In genomic region chr1:162219781-162220180, GRCm38 (mm10) we compare ENCODE assay signal across 15 mouse cellular contexts.
DNase-seq lines count a peak whose midpoint lies in the region; ATAC-seq and TF ChIP-seq lines count a peak whose summit lies in the region.
"Had no signal": no experiment of that assay in that cellular context is flagged by ENCODE, and none has a peak within 500 bp of the region (broad histone marks: within the 10 kb centered on the region; RNA-seq: fewer than 3 reads in every experiment).

No protein-coding gene starts in this region.

- peak overlapping the region; percentile 56 for H3K4me3 ChIP-seq in heart, embryonic 10.5 days
- H3K4me3 ChIP-seq in kidney, postnatal 0 days (replicated peaks; ENCODE audit: low read depth, low read length) = peak overlapping the region; percentile 41
- H3K4me3 ChIP-seq in embryonic facial prominence, embryonic 13.5 days = peak overlapping the region; percentile 76
- H3K4me3 ChIP-seq in limb, embryonic 14.5 days (replicated peaks; ENCODE audit: low read length) = peak overlapping the region; percentile 58
- H3K4me3 ChIP-seq: hindbrain, embryonic 15.5 days; layer of hippocampus, adult 2 months had no signal

- H3K4me2 ChIP-seq in kidney, postnatal 0 days (ENCODE audit: low read length) = peak overlapping the region; percentile 44; the same call in 1 of the 2 replicates
- peak overlapping the region; percentile 59 for H3K4me2 ChIP-seq in embryonic facial prominence, embryonic 13.5 days
- H3K4me2 ChIP-seq in limb, embryonic 14.5 days (replicated peaks; ENCODE audit: low read depth, low read length, severe bottlenecking) = peak overlapping the region; percentile 66
- H3K4me2 ChIP-seq: hindbrain, embryonic 15.5 days had no signal

- peaks cover 36% of the 10 kb centered on the region for H3K4me1 ChIP-seq in heart, embryonic 10.5 days
- peaks cover 3% of the 10 kb centered on the region; the same call in 1 of the 2 replicates for H3K4me1 ChIP-seq in kidney, postnatal 0 days (replicated peaks; ENCODE audit: insufficient read depth, low read length)
- peaks cover 25% of the 10 kb centered on the region for H3K4me1 ChIP-seq in embryonic facial prominence, embryonic 13.5 days
- H3K4me1 ChIP-seq in limb, embryonic 14.5 days (ENCODE audit: control insufficient read depth, insufficient read depth, low read length) = peaks cover 19% of the 10 kb centered on the region
- H3K4me1 ChIP-seq: hindbrain, embryonic 15.5 days had no signal

- H3K36me3 ChIP-seq in heart, embryonic 10.5 days = no peaks in the 10 kb centered on the region
- H3K36me3 ChIP-seq in kidney, postnatal 0 days (ENCODE audit: insufficient read depth, low read length) = peaks cover 3% of the 10 kb centered on the region; the same call in 1 of the 2 replicates
- peaks cover 6% of the 10 kb centered on the region; the same call in 1 of the 2 replicates for H3K36me3 ChIP-seq in embryonic facial prominence, embryonic 13.5 days
- peaks cover 35% of the 10 kb centered on the region for H3K36me3 ChIP-seq in limb, embryonic 14.5 days (ENCODE audit: control insufficient read depth, insufficient read depth, low read length)
- H3K36me3 ChIP-seq: hindbrain, embryonic 15.5 days had no signal

- 76% methylated on average over 1 of the region's 1 CpGs for WGBS in heart, embryonic 10.5 days
- WGBS in kidney, postnatal 0 days = 67% methylated on average over 1 of the region's 1 CpGs
- 37% methylated on average over 1 of the region's 1 CpGs for WGBS in embryonic facial prominence, embryonic 13.5 days
- 21% methylated on average over 1 of the region's 1 CpGs for WGBS in limb, embryonic 14.5 days

- H3K27me3 ChIP-seq in heart, embryonic 10.5 days (ENCODE audit: insufficient read depth, poor library complexity, severe bottlenecking) = no peaks in the 10 kb centered on the region
- H3K27me3 ChIP-seq in kidney, postnatal 0 days (ENCODE audit: insufficient read depth, low read length) = no peaks in the 10 kb centered on the region
- H3K27me3 ChIP-seq in embryonic facial prominence, embryonic 13.5 days = no peaks in the 10 kb centered on the region
- no peaks in the 10 kb centered on the region for H3K27me3 ChIP-seq in limb, embryonic 14.5 days (ENCODE audit: control insufficient read depth, insufficient read depth, low read length)
- H3K27me3 ChIP-seq: hindbrain, embryonic 15.5 days had no signal

- TF ChIP-seq POLR2A in limb, embryonic 14.5 days (IDR thresholded peaks at IDR 0.05; ENCODE audit: borderline replicate concordance, extremely low read depth, insufficient read depth, insufficient read length) = no peak

- no peaks in the 10 kb centered on the region for H3K9me3 ChIP-seq in heart, embryonic 10.5 days
- H3K9me3 ChIP-seq in kidney, postnatal 0 days (replicated peaks; ENCODE audit: low read length) = no peaks in the 10 kb centered on the region
- no peaks in the 10 kb centered on the region for H3K9me3 ChIP-seq in embryonic facial prominence, embryonic 13.5 days
- no peaks in the 10 kb centered on the region for H3K9me3 ChIP-seq in limb, embryonic 14.5 days (ENCODE audit: control insufficient read depth, low read length)
- H3K9me3 ChIP-seq: hindbrain, embryonic 15.5 days had no signal

- peak overlapping the region; percentile 83 for H3K27ac ChIP-seq in heart, embryonic 10.5 days
- no peak overlapping the region for H3K27ac ChIP-seq in kidney, postnatal 0 days
- H3K27ac ChIP-seq in embryonic facial prominence, embryonic 13.5 days = peak overlapping the region; percentile 100
- peak overlapping the region; percentile 100 for H3K27ac ChIP-seq in limb, embryonic 14.5 days (replicated peaks; ENCODE audit: low read depth, low read length)
- H3K27ac ChIP-seq: hindbrain, embryonic 15.5 days; layer of hippocampus, adult 2 months; macrophage had no signal

- no peak for ATAC-seq in kidney, postnatal 0 days (replicated peaks; ENCODE audit: low FRiP score, low read depth)
- ATAC-seq in embryonic facial prominence, embryonic 13.5 days (ENCODE audit: insufficient number of reproducible peaks, insufficient read depth, low FRiP score, low TSS enrichment, low read depth) = no peak
- ATAC-seq in limb, embryonic 14.5 days (ENCODE audit: low FRiP score, low read depth) = no peak
- ATAC-seq: midbrain, embryonic 16.5 days had no signal

- DNase-seq in heart, embryonic 10.5 days (ENCODE audit: low spot score) = no peak
- no peak for DNase-seq in heart, adult 9 months (ENCODE audit: low spot score in 2 of 2)
- DNase-seq in kidney, postnatal 0 days (ENCODE audit: low spot score) = no peak
- no peak for DNase-seq in kidney, postnatal 4 days
- DNase-seq in limb, embryonic 14.5 days (ENCODE audit: low spot score) = no peak
- DNase-seq in adrenal gland, postnatal 10 days = no peak
- no peak for DNase-seq in cerebellum, adult 18-20 months
- DNase-seq: B cell, adult 2 months; cerebellum, postnatal 14 days; thymus, postnatal 36 days had no signal

- no peak for TF ChIP-seq CTCF in kidney, postnatal 0 days (IDR thresholded peaks at IDR 0.05; ENCODE audit: low read depth)

- peak overlapping the region; percentile 35; the same call in 1 of the 2 replicates for H3K9ac ChIP-seq in kidney, postnatal 0 days (ENCODE audit: low read depth, low read length)
- peak overlapping the region; percentile 100 for H3K9ac ChIP-seq in embryonic facial prominence, embryonic 13.5 days
- H3K9ac ChIP-seq in limb, embryonic 14.5 days (ENCODE audit: low read depth, low read length, severe bottlenecking) = peak overlapping the region; percentile 95
- H3K9ac ChIP-seq: hindbrain, embryonic 15.5 days had no signal

Comparison
In these comparisons a context has a peak if more than half of its experiments do, and no peak if none do; other contexts are left out.
1. H3K9ac ChIP-seq: peak in every context shown above with its lines; median percentile 100 in embryonic facial prominence, embryonic 13.5 days; 95 in limb, embryonic 14.5 days; 35 in kidney, postnatal 0 days.